Mouse (Mus musculus) midbrain, embryonic 16.5 days (tissue): ENCODE results near the gene Ttll4. TPM values are rescaled to one million over a fixed set of nuclear protein-coding genes. Genes with fewer than 3 reads are reported as not detected.

Experiments
- ATAC-seq: fragments of 200-750 bp; cut with Nextera tagmentation; 2 replicates; pipeline ENCODE4 v1.8.0; 2017; ENCODE audit warnings: moderate TSS enrichment
- H3K27ac ChIP-seq: fragments of 300-500 bp; sonication (generic); 2 replicates; pipeline ENCODE4 v1.5.1; 2014; ENCODE audit warnings: mild to moderate bottlenecking, low read length, mixed read lengths
- H3K27me3 ChIP-seq: fragments of 300-500 bp; sonication (generic); 2 replicates; pipeline ENCODE4 v1.6.1; 2014; ENCODE audit warnings: low read depth, low read length, mixed read lengths; ENCODE audit not compliant: control insufficient read depth, insufficient read depth
- H3K36me3 ChIP-seq: fragments of 300-500 bp; sonication (generic); 2 replicates; pipeline ENCODE4 v1.6.1; 2014; ENCODE audit warnings: mild to moderate bottlenecking, low read length, moderate library complexity, mixed read lengths; ENCODE audit not compliant: control insufficient read depth, insufficient read depth
- H3K4me1 ChIP-seq: fragments of 300-500 bp; sonication (generic); 2 replicates; pipeline ENCODE4 v1.6.1; 2014; ENCODE audit warnings: mild to moderate bottlenecking, low read length, mixed read lengths; ENCODE audit not compliant: control insufficient read depth, insufficient read depth
- H3K4me2 ChIP-seq: fragments of 300-500 bp; sonication (generic); 2 replicates; pipeline ENCODE4 v1.6.1; 2014; ENCODE audit warnings: mild to moderate bottlenecking, low read length, mixed read lengths
- H3K4me3 ChIP-seq: fragments of 300-500 bp; sonication (generic); 2 replicates; pipeline ENCODE4 v1.5.1; 2014; ENCODE audit warnings: low read depth, mild to moderate bottlenecking, low read length, moderate library complexity, mixed read lengths
- H3K9ac ChIP-seq: fragments of 300-500 bp; sonication (generic); 2 replicates; pipeline ENCODE4 v1.6.1; 2014; ENCODE audit warnings: low read depth, low read length, mixed read lengths
- H3K9me3 ChIP-seq: fragments of 300-500 bp; sonication (generic); replicated peaks from 2 replicates; pipeline ENCODE4 v1.6.1; 2014; ENCODE audit warnings: mild to moderate bottlenecking, low read length, mixed read lengths; ENCODE audit not compliant: control insufficient read depth, poor library complexity, severe bottlenecking
- WGBS: fragments of 180-500 bp; shearing (Covaris S2); extraction: QIAGEN DNeasy Blood & Tissue Kit; methylation state at CpG from one replicate; pipeline ENCODE4 v1.1.7; 2014; 5-methylcytosine and 5-hydroxymethylcytosine counted together
- polyA plus RNA-seq: library from polyadenylated mRNA; unstranded; fragments of >200 nt; fragmentation: Nextera tagmentation; extraction: Ambion mirVana; gene quantifications from 2 replicates; pipeline ENCODE4 v1.2.1, GENCODE M21; 2015

Ttll4 gene
- polyA plus RNA-seq = 9.9 and 15.5 TPM in 2 replicates

DNA sequence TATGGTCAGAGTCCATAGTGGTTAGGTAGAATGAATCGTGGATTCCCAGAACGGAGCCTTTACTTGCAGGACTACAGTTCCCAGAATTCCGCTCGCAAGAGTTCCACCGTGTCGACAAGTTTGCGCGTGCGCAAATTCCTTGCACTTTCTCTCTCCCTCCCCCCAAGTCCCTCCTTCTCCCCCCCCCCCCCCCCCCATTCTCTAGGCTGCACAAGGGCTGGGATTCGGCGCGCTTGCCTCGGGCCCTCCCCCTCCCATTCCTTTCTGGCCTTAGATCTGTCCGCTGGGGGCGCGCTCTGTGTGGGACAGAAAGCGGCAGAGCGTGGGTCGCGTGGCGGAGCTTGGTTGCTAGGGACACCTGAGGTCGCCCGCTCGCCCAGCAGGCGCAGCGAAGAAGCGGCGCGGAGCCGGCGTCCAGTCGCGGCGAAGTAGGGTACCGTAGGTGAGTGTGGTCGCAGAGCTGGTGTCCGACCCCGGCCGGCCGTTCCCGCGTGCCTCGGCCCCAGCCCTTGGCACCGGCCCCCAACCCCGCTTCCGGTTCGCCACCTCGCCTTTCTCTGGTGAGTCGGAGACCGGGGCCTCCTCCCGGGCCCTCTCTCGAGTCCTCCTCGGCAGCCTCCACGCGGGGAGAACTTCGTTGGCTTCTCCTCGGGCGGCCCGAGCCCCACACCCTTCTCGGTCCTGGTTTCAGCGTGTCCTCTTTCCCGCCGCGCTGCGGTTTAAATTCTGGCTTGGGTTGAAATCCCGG is at the start of gene Ttll4:
Gene Ttll4 (plus strand): TSS at position 298 of the 748 bp plus-strand sequence.
- peak within 1 kb of the TSS; percentile 81 for H3K4me2 ChIP-seq
- H3K4me1 ChIP-seq = peaks cover 14% of the 10 kb centered on the region
- H3K9ac ChIP-seq = peak within 1 kb of the TSS; percentile 82
- no peaks in the 10 kb centered on the region for H3K9me3 ChIP-seq
- peak within 1 kb of the TSS; percentile 86 for H3K4me3 ChIP-seq
- H3K27me3 ChIP-seq = no peaks in the 10 kb centered on the region
- peak within 1 kb of the TSS; percentile 82 for H3K27ac ChIP-seq
- under 1% methylated on average over 52 of the region's 66 CpGs for WGBS
- peak; percentile 98 for ATAC-seq
- no peaks in the 10 kb centered on the region for H3K36me3 ChIP-seq

- no peak for ATAC-seq
- no peak overlapping the region for H3K4me2 ChIP-seq
- H3K4me3 ChIP-seq = no peak overlapping the region
- no peaks in the 10 kb centered on the region for H3K27me3 ChIP-seq
- H3K4me1 ChIP-seq = no peaks in the 10 kb centered on the region
- no peak overlapping the region for H3K9ac ChIP-seq
- no peak overlapping the region for H3K27ac ChIP-seq
- WGBS = 97% methylated on average over 1 of the region's 1 CpGs
- peaks cover 27% of the 10 kb centered on the region for H3K36me3 ChIP-seq
- H3K9me3 ChIP-seq = no peaks in the 10 kb centered on the region
These were observed 37.4 kb upstream of the Ttll4 start for GRCm38 (mm10) chr1:74624183-74624582.

- H3K4me2 ChIP-seq = no peak overlapping the region
- no peaks in the 10 kb centered on the region for H3K4me1 ChIP-seq
- 89% methylated on average over 4 of the region's 4 CpGs for WGBS
- H3K4me3 ChIP-seq = no peak overlapping the region
- H3K36me3 ChIP-seq = peaks cover 30% of the 10 kb centered on the region
- H3K9me3 ChIP-seq = no peaks in the 10 kb centered on the region
- H3K9ac ChIP-seq = no peak overlapping the region
- H3K27ac ChIP-seq = no peak overlapping the region
- no peak for ATAC-seq
- H3K27me3 ChIP-seq = no peaks in the 10 kb centered on the region
These were observed 35.5 kb upstream of the Ttll4 start for GRCm38 (mm10) chr1:74626076-74626475.

DNA sequence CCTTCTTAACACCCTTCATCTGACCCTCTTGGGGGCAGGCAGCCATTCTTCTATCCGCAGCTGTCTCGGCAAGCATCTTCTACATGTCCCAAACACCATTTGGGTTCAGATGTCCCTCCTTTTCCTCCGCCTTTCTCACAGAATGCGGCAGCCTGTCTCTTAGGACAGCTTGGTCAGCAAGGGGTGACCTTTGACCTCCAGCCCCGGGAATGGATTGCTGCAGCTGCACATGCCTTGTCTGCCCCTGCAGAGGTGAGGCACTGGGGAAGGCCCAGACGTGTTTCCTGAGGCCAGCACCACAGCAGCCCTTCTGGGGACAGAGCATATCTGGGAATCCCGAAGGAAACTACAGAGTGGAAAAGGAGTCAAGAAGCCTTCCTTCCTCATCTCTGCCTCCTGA is 33.5 kb upstream of the Ttll4 start:
- 39% methylated on average over 7 of the region's 7 CpGs for WGBS
- no peaks in the 10 kb centered on the region for H3K4me1 ChIP-seq
- H3K4me3 ChIP-seq = no peak overlapping the region
- H3K27me3 ChIP-seq = no peaks in the 10 kb centered on the region
- H3K36me3 ChIP-seq = peaks cover 23% of the 10 kb centered on the region; the same call in 1 of the 2 replicates
- no peak overlapping the region for H3K4me2 ChIP-seq
- H3K9me3 ChIP-seq = no peaks in the 10 kb centered on the region
- no peak overlapping the region for H3K9ac ChIP-seq
- ATAC-seq = no peak
- H3K27ac ChIP-seq = no peak overlapping the region

DNA sequence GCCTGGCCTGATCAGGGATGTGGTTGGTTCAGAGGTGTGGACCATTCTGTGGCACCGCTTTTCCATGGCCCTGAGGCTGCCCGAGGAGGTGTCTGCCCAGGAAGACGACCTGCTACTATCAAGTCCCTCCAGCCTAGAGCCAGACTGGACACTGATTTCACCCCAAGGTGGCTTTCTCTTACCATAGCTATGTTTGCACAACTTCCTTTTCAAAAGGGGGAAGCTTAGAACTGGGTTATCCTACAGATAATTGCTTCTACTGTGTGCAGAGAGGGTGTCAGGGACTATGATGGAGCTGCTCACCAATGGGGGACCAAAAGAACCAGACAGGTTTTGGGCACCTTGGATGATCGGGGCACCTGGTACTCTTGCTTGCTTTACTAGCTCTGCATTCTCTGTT is 28.8 kb upstream of the Ttll4 start:
- Histone ChIP-seq H3K9me3 (no peaks in the 10 kb centered on the region), H3K9ac (no peak overlapping the region), H3K4me3 (no peak overlapping the region), H3K27ac (no peak overlapping the region), H3K4me2 (no peak overlapping the region), H3K27me3 (no peaks in the 10 kb centered on the region), H3K36me3 (peaks cover 21% of the 10 kb centered on the region), H3K4me1 (no peaks in the 10 kb centered on the region)
- ATAC-seq = no peak
- WGBS = 87% methylated on average over 4 of the region's 4 CpGs

GRCm38 (mm10) chr1:74643524-74643923 is 18.0 kb upstream of the Ttll4 start:
- no peaks in the 10 kb centered on the region for H3K36me3 ChIP-seq
- no peak overlapping the region for H3K4me3 ChIP-seq
- no peak for ATAC-seq
- no peaks in the 10 kb centered on the region for H3K27me3 ChIP-seq
- no peaks in the 10 kb centered on the region for H3K9me3 ChIP-seq
- H3K4me1 ChIP-seq = no peaks in the 10 kb centered on the region
- whole genome bisulfite sequencing = 76% methylated on average over 2 of the region's 2 CpGs
- H3K4me2 ChIP-seq = no peak overlapping the region
- no peak overlapping the region for H3K9ac ChIP-seq
- H3K27ac ChIP-seq = no peak overlapping the region

- Histone ChIP-seq H3K36me3 (no peaks in the 10 kb centered on the region), H3K27ac (no peak overlapping the region), H3K9me3 (no peaks in the 10 kb centered on the region), H3K9ac (no peak overlapping the region), H3K4me1 (no peaks in the 10 kb centered on the region), H3K27me3 (no peaks in the 10 kb centered on the region), H3K4me3 (no peak overlapping the region), H3K4me2 (no peak overlapping the region)
- ATAC-seq = no peak
These were observed 17.6 kb upstream of the Ttll4 start for GRCm38 (mm10) chr1:74643926-74644325.

GRCm38 (mm10) chr1:74662253-74662865 is 814 bp downstream of the Ttll4 start:
- H3K4me1 ChIP-seq = peaks cover 14% of the 10 kb centered on the region
- peak overlapping the region; percentile 82 for H3K9ac ChIP-seq
- H3K27ac ChIP-seq = peak overlapping the region; percentile 82
- no peak; the same call in 1 of the 2 replicates for ATAC-seq
- H3K36me3 ChIP-seq = no peaks in the 10 kb centered on the region
- no peaks in the 10 kb centered on the region for H3K9me3 ChIP-seq
- H3K4me2 ChIP-seq = peak overlapping the region; percentile 81
- H3K4me3 ChIP-seq = peak overlapping the region; percentile 86
- 2% methylated on average over 13 of the region's 13 CpGs for WGBS
- H3K27me3 ChIP-seq = no peaks in the 10 kb centered on the region

- H3K4me2 ChIP-seq = no peak overlapping the region
- H3K27me3 ChIP-seq = no peaks in the 10 kb centered on the region
- H3K9ac ChIP-seq = no peak overlapping the region
- H3K9me3 ChIP-seq = no peaks in the 10 kb centered on the region
- no peak for ATAC-seq
- H3K27ac ChIP-seq = no peak overlapping the region
- H3K4me3 ChIP-seq = no peak overlapping the region
- 78% methylated on average over 6 of the region's 6 CpGs for WGBS
- H3K36me3 ChIP-seq = no peaks in the 10 kb centered on the region
- H3K4me1 ChIP-seq = peaks cover 14% of the 10 kb centered on the region
These were observed 3.6 kb downstream of the Ttll4 start for GRCm38 (mm10) chr1:74665153-74665552.
